Mouse (Mus musculus): ENCODE data around the gene Uvssa. TPM values are rescaled to one million over a fixed set of nuclear protein-coding genes. Genes with fewer than 3 reads are reported as not detected.

Uvssa gene
- polyA plus RNA-seq, 1 experiment: 7.5 TPM

DNA sequence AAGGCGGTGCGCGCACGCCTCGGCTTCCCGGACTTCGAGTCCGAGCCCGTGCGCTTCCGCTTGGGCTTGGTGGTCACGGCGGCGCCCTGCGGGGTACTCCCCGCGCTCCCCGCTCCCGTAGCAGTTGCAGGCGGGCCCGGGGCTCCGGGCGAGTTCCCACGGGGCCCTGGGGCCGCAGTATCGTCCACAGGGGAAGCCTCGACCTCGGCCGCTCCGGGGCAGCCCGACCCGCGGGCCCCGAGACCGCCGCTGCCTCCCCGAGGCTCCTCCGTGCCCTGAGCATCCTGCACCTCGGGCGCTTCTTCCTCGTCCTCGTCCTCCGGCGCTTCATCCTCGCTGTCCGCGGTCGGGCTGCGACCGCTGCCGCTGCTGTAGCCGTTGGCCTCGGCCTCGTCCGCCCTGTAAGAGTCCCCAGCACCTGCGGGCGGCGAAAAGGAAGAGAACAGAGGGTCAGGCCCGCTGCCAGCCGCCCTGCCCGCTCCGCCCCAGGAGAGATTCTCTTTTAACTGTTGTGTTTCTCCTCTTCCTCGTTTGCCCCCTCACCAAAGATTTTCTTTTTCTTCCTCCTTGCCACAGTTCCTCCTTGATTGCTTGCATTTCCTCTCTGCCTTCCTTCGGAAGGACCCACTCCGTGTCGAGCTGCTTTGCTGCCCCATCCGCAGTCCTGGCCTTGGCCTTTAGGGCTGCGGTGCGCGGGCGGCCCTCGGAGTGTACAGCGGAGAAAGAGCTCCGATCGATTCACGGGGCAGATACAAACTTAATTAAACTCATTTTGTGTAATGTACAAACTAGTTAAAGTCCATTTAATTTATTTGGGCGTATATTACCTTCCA lies 53.0 kb downstream of the Uvssa start:
- no peak for TF ChIP-seq CTCF (IDR thresholded peaks at IDR 0.05; ENCODE audit: borderline replicate concordance, extremely low read depth, insufficient read depth, insufficient read length)
- TF ChIP-seq POLR2A (IDR thresholded peaks at IDR 0.05; ENCODE audit: borderline replicate concordance, extremely low read depth, insufficient read depth, insufficient read length, poor library complexity, severe bottlenecking): no peak

DNA sequence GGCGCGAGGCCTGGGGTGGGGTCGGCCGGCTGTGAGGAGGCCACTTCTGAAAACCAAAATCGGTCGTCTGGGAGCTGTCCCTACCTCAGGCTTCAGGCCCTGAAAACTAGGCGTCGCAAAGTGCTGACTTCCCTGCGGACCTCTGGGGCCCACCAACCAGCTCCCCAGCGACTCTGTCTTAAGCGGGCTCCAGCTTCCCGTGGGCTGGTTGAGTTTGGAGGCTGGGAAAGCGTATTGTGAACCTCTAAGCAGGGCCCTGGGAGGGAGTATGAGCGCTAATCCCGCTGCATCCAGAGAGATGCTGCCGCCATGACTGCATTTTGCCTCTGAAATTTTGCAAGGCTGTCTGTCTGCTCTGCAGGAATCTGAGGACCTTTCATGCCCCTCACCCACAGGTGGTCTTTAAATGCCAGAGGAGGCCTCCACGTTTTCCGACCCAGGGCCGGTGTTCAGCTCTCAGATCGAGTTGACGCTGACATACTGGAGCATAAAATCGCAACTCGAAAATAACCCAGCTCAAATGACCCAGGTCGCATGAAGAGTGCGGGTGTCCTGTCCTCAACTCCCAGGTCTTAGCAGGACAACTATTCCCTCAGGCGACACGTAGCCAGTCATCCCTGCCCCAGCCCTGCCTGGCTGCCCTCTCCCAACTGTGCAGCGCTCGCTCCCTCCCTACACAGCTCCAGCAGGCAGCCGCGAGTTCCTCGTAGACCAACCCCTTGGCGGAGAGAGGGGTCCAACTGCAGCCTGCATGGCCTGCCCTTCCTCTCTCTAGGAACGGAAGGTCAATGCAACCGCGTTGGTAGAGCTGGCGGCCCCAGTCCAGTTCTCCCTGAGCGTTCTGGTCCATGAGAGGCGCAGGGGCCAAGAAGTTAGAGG lies 53.9 kb downstream of the Uvssa start:
- peak; percentile 13 for DNase-seq (ENCODE audit: low read depth)
- TF ChIP-seq POLR2A (IDR thresholded peaks at IDR 0.05; ENCODE audit: borderline replicate concordance, extremely low read depth, insufficient read depth, insufficient read length, poor library complexity, severe bottlenecking) (no peak), CTCF (IDR thresholded peaks at IDR 0.05; ENCODE audit: borderline replicate concordance, extremely low read depth, insufficient read depth, insufficient read length) (no peak)

More for the DNA sequence above, 53.0 kb downstream of the Uvssa start:
- peak; percentile 19 for DNase-seq (ENCODE audit: low read depth)

DNA sequence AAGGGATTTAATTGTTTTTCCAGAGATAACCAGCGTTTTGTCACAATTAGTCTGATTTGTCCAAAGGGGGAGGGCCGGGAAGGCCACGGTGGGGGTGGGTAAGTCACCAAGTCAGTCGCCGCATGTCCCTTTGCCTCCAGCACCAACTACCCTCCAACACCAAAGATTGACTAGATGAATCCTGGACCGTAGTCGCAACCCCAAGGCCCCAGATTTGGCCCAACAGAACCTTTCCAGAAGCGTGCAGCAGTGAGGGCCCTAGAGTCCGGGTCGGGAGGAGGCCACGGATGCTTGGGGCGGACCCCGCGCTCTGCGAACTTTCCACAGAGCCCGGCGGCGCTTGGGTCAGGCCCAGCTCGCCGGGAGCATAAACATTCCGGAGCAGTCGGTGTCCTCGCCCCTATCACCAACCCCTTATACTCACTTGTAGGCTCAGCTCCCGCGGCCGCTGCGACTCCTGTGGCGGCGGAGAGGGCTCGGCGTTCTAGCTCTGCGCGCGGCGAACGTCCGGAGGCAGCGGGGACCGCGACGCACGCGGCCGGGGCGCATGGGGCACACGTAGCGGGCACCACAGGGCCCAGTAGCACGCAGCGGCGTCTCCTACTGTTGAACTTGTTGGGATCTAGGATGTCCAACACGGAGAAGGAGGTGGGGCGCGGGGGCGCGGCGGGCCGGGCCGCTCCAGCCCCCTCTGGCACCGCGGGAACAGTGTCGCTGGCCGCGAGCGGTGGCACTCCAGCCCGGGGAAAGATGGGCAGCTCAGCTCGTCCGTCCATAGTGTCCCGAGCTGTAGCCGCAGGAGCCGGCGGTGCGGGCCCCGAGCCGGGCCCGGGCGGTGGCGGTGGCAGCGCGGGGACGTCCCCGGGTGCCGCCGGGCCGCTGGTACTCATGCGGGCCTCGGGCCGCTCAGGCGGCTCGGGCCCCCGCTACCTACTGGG lies 55.1 kb downstream of the Uvssa start, which contains the start of gene Nkx1-1:
TSS of gene Nkx1-1 (minus strand) at position 776 of the 938 bp plus-strand sequence.
- TF ChIP-seq POLR2A (IDR thresholded peaks at IDR 0.05; ENCODE audit: borderline replicate concordance, extremely low read depth, insufficient read depth, insufficient read length, poor library complexity, severe bottlenecking): no peak
- TF ChIP-seq CTCF (IDR thresholded peaks at IDR 0.05; ENCODE audit: borderline replicate concordance, extremely low read depth, insufficient read depth, insufficient read length): no peak
- peak; percentile 17 for DNase-seq (ENCODE audit: low read depth)

DNA sequence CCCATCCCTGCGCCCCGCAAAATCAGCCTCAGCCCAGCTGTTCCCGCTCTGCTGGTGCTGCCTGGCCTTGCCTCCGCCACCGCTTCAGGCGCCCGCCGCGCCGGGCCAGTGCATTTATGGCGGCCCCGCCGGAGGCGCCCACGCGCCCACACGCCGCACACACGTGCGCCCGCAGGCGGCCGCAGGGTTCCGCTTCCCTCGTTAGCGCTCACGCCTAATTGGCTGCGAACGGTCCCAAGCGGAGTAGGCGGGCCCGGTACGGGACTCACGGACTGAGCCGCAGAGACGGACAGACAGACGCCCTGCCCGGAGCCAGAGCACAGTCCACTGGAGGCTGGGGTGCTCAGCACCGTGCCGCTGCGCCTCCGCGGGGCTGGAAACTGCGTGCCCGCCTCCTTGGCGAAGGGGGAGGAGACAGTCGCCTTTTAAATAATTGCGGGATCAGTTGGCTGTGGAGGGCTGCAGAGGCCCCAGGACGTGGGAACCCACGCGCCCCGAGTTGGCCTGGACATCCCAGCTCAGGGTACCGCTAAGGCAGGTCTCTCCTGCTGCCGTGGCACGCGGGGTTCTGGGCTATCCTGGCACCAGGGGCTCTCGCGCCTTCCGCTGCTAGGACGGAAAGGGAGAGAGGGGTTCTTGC lies 55.9 kb downstream of the Uvssa start:
- TF ChIP-seq POLR2A (IDR thresholded peaks at IDR 0.05; ENCODE audit: borderline replicate concordance, extremely low read depth, insufficient read depth, insufficient read length, poor library complexity, severe bottlenecking): no peak
- TF ChIP-seq CTCF (IDR thresholded peaks at IDR 0.05; ENCODE audit: borderline replicate concordance, extremely low read depth, insufficient read depth, insufficient read length): no peak
- DNase-seq (ENCODE audit: low read depth): no peak

DNA sequence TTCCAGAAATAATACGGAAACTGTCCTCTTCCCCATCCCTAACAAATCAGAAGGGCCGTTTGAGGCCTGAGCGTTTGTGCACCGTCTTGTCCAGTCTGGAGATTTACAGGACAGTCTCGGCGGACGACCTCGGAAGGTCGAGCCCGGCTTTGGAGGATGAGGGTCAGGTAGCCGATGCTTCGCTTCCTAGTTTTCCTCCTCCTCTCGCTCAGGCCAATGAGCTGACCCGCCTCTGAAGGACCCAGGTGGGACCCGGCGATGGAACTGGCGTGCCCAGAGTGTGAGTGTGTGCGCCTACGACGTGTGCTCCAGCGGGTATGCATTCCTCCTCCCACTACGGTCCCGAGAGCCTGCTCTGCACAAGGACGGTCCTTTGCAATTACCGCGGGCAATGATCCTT lies 56.8 kb downstream of the Uvssa start:
- no peak for DNase-seq (ENCODE audit: low read depth)
- TF ChIP-seq POLR2A (IDR thresholded peaks at IDR 0.05; ENCODE audit: borderline replicate concordance, extremely low read depth, insufficient read depth, insufficient read length, poor library complexity, severe bottlenecking): no peak
- no peak for TF ChIP-seq CTCF (IDR thresholded peaks at IDR 0.05; ENCODE audit: borderline replicate concordance, extremely low read depth, insufficient read depth, insufficient read length)

DNA sequence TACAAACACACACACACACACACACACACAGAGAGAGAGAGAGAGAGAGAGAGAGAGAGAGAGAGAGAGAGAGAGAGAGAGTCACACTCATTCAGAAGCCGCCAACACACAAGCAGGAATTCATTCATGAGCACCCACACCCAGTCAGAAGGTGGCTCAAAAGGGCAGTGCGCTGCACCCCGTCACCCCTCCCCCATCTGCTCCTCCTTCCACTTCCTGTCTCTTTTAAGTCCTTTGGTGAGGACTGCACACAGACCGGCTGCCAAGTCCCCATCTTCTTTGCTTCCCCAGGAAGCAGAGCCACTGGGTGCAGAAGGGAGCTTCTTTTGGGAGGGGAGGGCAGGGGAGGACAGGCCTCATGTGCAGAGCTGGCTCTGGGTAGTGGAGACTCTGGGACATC lies 57.6 kb downstream of the Uvssa start:
- no peak for DNase-seq (ENCODE audit: low read depth)
- TF ChIP-seq POLR2A (IDR thresholded peaks at IDR 0.05; ENCODE audit: borderline replicate concordance, extremely low read depth, insufficient read depth, insufficient read length, poor library complexity, severe bottlenecking): no peak
- TF ChIP-seq CTCF (IDR thresholded peaks at IDR 0.05; ENCODE audit: borderline replicate concordance, extremely low read depth, insufficient read depth, insufficient read length): no peak

DNA sequence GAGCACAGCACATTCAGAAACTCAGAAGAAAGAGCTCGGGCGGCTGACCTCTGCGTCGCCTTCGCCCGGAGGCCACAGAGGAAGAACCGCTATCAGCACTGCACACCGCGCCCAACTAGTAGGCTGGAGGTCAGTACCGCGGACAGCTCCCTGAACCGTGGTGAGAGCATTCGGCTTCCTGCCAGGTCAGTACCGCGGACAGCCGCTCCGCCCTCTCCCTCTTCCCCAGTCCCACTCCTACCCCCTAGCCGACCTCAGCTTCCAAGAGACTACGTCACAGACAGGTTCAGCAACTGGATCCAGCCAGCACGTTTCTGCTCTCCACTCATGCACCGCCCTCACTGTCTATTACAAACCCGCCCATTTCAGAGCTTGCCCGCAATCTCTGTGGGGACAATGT lies 59.9 kb downstream of the Uvssa start:
- DNase-seq (ENCODE audit: low read depth): peak; percentile 69
- TF ChIP-seq POLR2A (IDR thresholded peaks at IDR 0.05; ENCODE audit: borderline replicate concordance, extremely low read depth, insufficient read depth, insufficient read length, poor library complexity, severe bottlenecking) (no peak), CTCF (IDR thresholded peaks at IDR 0.05; ENCODE audit: borderline replicate concordance, extremely low read depth, insufficient read depth, insufficient read length) (no peak)

DNA sequence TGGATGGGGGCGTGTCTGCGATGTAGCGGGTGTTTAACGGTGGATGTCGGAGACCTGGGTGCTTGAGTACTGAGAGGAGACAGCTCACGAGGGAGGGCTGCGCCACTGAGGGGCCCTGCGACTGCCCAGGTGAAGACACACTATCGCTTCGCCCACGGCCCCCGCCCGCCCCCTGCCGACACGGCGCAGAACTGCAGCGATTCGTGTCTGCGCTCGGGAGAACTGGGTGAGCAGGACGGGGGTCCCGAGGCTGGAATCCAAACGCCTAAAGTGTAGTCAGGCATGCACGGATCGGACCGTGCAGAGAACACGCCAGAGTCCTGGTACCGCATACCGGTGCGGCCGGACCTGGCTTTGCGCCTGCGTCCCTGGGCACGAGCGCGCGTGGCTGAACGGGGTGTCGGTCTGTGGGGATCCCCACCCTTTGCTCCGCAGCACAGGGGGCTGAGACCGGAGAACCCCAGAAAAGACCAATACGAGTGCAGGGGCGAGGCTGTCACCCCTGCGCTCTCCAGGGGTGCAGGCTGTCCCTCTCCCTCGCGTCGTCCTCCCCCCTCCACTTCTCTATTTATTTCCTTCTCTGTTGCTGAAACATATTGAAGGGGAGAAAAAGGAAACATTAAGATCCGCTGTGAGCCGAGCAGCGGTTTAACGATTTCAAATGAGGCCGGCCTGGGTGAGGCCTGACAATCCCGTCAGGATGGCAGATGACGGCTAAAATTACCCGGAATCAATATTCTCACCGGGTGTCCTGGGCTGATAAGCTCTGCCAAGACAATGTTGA lies 64.8 kb downstream of the Uvssa start:
- DNase-seq (ENCODE audit: low read depth): peak; percentile 54
- no peak for TF ChIP-seq POLR2A (IDR thresholded peaks at IDR 0.05; ENCODE audit: borderline replicate concordance, extremely low read depth, insufficient read depth, insufficient read length, poor library complexity, severe bottlenecking)
- TF ChIP-seq CTCF (IDR thresholded peaks at IDR 0.05; ENCODE audit: borderline replicate concordance, extremely low read depth, insufficient read depth, insufficient read length): peak; percentile 87

DNA sequence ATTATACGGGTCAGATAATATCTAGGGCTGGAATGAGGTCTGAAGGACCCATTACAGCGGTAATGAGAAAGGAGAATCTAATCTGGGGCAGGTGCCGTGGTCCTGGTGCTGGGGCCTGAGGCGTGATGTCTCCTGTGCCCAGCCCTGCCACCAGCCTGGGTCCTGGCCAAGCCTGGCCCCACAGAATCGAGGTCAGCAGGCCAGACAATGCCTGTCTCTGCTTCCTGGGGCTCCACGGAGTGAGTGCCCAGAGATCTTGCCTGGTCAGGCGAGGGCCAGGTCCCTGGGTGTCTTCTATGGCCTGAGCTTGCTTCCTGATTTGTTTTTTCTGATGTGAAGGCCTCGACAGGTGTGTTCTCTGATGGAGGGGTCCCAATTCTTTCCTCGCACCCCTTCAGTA lies 65.4 kb downstream of the Uvssa start:
- TF ChIP-seq POLR2A (IDR thresholded peaks at IDR 0.05; ENCODE audit: borderline replicate concordance, extremely low read depth, insufficient read depth, insufficient read length, poor library complexity, severe bottlenecking): no peak
- TF ChIP-seq CTCF (IDR thresholded peaks at IDR 0.05; ENCODE audit: borderline replicate concordance, extremely low read depth, insufficient read depth, insufficient read length): no peak
- DNase-seq (ENCODE audit: low read depth): no peak

Data from brain, embryonic 14.5 days (tissue).